Mouse (Mus musculus) kidney, postnatal 0 days (tissue): ENCODE results near the gene Nlrp4f. TPM values are rescaled to one million over a fixed set of nuclear protein-coding genes. Genes with fewer than 3 reads are reported as not detected.

Experiments
- ATAC-seq: fragments of 200-750 bp; cut with Nextera tagmentation; replicated peaks from 2 replicates; pipeline ENCODE4 v1.8.0; 2017; ENCODE audit warnings: low read depth, moderate number of reproducible peaks, moderate TSS enrichment, moderate library complexity; ENCODE audit not compliant: low FRiP score
- DNase-seq: peaks from one replicate; pipeline ENCODE4 v3.0.0-alpha.2; 2016; ENCODE audit warnings: low spot score
- H3K27ac ChIP-seq: fragments of 300-500 bp; sonication (generic); 2 replicates; pipeline ENCODE4 v1.5.1; 2014; ENCODE audit warnings: mild to moderate bottlenecking
- H3K27me3 ChIP-seq: fragments of 300-500 bp; sonication (generic); 2 replicates; pipeline ENCODE4 v1.6.1; 2014; ENCODE audit warnings: low read length, mixed read lengths; ENCODE audit not compliant: insufficient read depth
- H3K36me3 ChIP-seq: fragments of 300-500 bp; sonication (generic); 2 replicates; pipeline ENCODE4 v1.6.1; 2014; ENCODE audit warnings: low read length, mixed read lengths; ENCODE audit not compliant: insufficient read depth
- H3K4me1 ChIP-seq: fragments of 300-500 bp; sonication (generic); replicated peaks from 2 replicates; pipeline ENCODE4 v1.6.1; 2014; ENCODE audit warnings: antibody characterized with exemption, low read length, mixed read lengths; ENCODE audit not compliant: insufficient read depth
- H3K4me2 ChIP-seq: fragments of 300-500 bp; sonication (generic); 2 replicates; pipeline ENCODE4 v1.6.1; 2014; ENCODE audit warnings: mild to moderate bottlenecking, low read length, moderate library complexity, mixed read lengths
- H3K4me3 ChIP-seq: fragments of 300-500 bp; sonication (generic); replicated peaks from 2 replicates; pipeline ENCODE4 v1.5.1; 2014; ENCODE audit warnings: low read depth, low read length
- H3K9ac ChIP-seq: fragments of 300-500 bp; sonication (generic); 2 replicates; pipeline ENCODE4 v1.6.1; 2014; ENCODE audit warnings: low read depth, low read length
- H3K9me3 ChIP-seq: fragments of 300-500 bp; sonication (generic); replicated peaks from 2 replicates; pipeline ENCODE4 v1.6.1; 2016; ENCODE audit warnings: low read length, inconsistent platforms, mixed read lengths
- CTCF ChIP-seq: IDR thresholded peaks from 2 replicates; pipeline ENCODE4 v1.5.1; 2016; ENCODE audit warnings: antibody characterized with exemption, low read depth, mild to moderate bottlenecking, moderate library complexity
- WGBS: fragments of 180-500 bp; shearing (Covaris S2); extraction: QIAGEN DNeasy Blood & Tissue Kit; methylation state at CpG from one replicate; pipeline ENCODE4 v1.1.7; 2014; 5-methylcytosine and 5-hydroxymethylcytosine counted together
- polyA plus RNA-seq: library from polyadenylated mRNA; unstranded; fragments of >200 nt; fragmentation: Nextera tagmentation; extraction: Ambion mirVana; gene quantifications from 2 replicates; pipeline ENCODE4 v1.2.1, GENCODE M21; 2015

Gene Nlrp4f
- polyA plus RNA-seq, 1 experiment from 2014 or later, result not detected

- WGBS, result 92% methylated on average over 3 of the region's 3 CpGs
Measured at GRCm38 (mm10) chr13:65174102-65174501, 31.7 kb downstream of the Nlrp4f start.

DNA sequence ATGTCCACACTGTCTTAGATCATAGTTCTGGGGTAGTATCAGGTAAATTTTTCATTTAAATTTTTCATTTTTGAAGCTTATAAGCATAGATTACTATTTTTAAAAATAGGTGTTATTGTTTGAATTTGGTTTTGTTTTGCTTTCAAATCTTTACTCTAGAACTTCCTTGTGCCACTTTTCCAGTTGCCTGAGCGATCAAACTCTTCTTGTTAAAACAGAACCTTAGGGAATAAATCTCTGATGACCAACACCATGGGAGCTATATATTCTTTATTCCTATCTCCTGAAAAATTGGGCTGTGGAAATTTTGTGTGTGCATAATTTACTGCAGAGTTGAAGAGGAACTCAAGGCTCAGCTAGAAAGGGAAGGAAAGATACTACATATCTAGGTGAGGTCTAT lies 55.8 kb downstream of the Nlrp4f start, which contains the start of gene Olfr466:
Gene Olfr466 (plus strand): TSS at position 301 of the 400 bp plus-strand sequence.
- no peak within 1 kb of the TSS for H3K4me2 ChIP-seq
- no peak for ATAC-seq
- no peak within 1 kb of the TSS for H3K27ac ChIP-seq
- no peaks in the 10 kb centered on the region for H3K9me3 ChIP-seq
- no peaks in the 10 kb centered on the region for H3K27me3 ChIP-seq
- no peak within 1 kb of the TSS for H3K9ac ChIP-seq
- no peaks in the 10 kb centered on the region for H3K4me1 ChIP-seq
- no peak within 1 kb of the TSS for H3K4me3 ChIP-seq
- 71% methylated on average over 1 of the region's 1 CpGs for WGBS
- no peak for DNase-seq
- TF ChIP-seq CTCF, result no peak
- H3K36me3 ChIP-seq, result no peaks in the 10 kb centered on the region

More at GRCm38 (mm10) chr13:65174102-65174501, 31.7 kb downstream of the Nlrp4f start:
- Histone ChIP-seq H3K9me3 (no peaks in the 10 kb centered on the region), H3K4me3 (no peak overlapping the region), H3K27me3 (no peaks in the 10 kb centered on the region), H3K9ac (no peak overlapping the region), H3K36me3 (no peaks in the 10 kb centered on the region), H3K27ac (no peak overlapping the region), H3K4me2 (no peak overlapping the region), H3K4me1 (no peaks in the 10 kb centered on the region)
- ATAC-seq, result no peak
- no peak for TF ChIP-seq CTCF
- no peak for DNase-seq

DNA sequence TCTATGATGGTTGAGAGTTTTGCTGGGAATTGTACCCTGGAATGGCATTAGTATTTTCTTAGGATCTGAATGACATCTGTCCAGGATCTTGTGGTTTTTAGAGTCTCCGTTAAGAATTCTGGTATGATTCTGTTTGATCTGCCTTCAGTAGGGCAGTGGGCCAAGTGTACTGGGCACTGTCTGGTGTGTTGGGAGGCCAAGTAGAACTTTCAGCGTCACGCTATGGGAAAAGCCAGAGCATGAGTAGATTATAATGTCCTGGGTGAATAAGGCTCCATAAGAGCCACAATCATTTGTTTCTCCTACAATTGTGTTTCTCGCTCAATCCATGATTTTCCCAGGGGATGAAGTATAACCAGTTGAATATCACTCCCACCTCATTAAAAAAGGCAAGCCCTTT lies 68.0 kb downstream of the Nlrp4f start, which contains the start of gene Olfr465-ps1:
Gene Olfr465-ps1 (plus strand): TSS at position 301 of the 400 bp plus-strand sequence.
- no peak within 1 kb of the TSS for H3K4me3 ChIP-seq
- H3K27me3 ChIP-seq, result no peaks in the 10 kb centered on the region
- H3K4me1 ChIP-seq, result no peaks in the 10 kb centered on the region
- 85% methylated on average over 4 of the region's 4 CpGs for WGBS
- H3K36me3 ChIP-seq, result no peaks in the 10 kb centered on the region
- no peak within 1 kb of the TSS for H3K4me2 ChIP-seq
- H3K9me3 ChIP-seq, result no peaks in the 10 kb centered on the region
- DNase-seq, result no peak
- ATAC-seq, result no peak
- H3K27ac ChIP-seq, result no peak within 1 kb of the TSS
- no peak for TF ChIP-seq CTCF
- H3K9ac ChIP-seq, result no peak within 1 kb of the TSS

Other genes with a start within 250 kb of the Nlrp4f start
- gene Spata31d1c, start 172.9 kb downstream of the Nlrp4f start, polyA plus RNA-seq, result not detected in 2 replicates
- gene Prss47, start 153.2 kb downstream of the Nlrp4f start, polyA plus RNA-seq, result not detected in 2 replicates
- 52.4 and 53.9 TPM in 2 replicates for gene Mfsd14b, start 93.0 kb downstream of the Nlrp4f start, polyA plus RNA-seq
- not detected in 2 replicates for gene Olfr465-ps1, start 67.9 kb downstream of the Nlrp4f start, polyA plus RNA-seq
- not detected in 2 replicates for gene Olfr466, start 55.7 kb downstream of the Nlrp4f start, polyA plus RNA-seq
- not detected in 2 replicates for gene Gm10775, start 53.6 kb upstream of the Nlrp4f start, polyA plus RNA-seq
- 6.8 and 7.6 TPM in 2 replicates for gene Zfp369, start 72.8 kb upstream of the Nlrp4f start, polyA plus RNA-seq